Mouse (Mus musculus): ENCODE measurements around the gene Fsd2. TPM values are rescaled to one million over a fixed set of nuclear protein-coding genes. Genes with fewer than 3 reads are reported as not detected.

The Fsd2 gene
- polyA plus RNA-seq, 1 experiment from 2014 or later, result 0.09 TPM

GRCm38 (mm10) chr7:81536478-81536877 lies 30.3 kb downstream of the Fsd2 start:
- Histone ChIP-seq H3K4me1 (replicated peaks) (peaks cover 7% of the 10 kb centered on the region; the same call in 1 of the 2 replicates), H3K4me2 (no peak overlapping the region), H3K36me3 (peaks cover 45% of the 10 kb centered on the region), H3K9me3 (no peaks in the 10 kb centered on the region; the same call in 1 of the 2 replicates), H3K27me3 (no peaks in the 10 kb centered on the region), H3K27ac (no peak overlapping the region), H3K4me3 (no peak overlapping the region), H3K9ac (no peak overlapping the region)
- no peak for ATAC-seq (ENCODE audit: low FRiP score)
- WGBS, result 93% methylated on average over 4 of the region's 4 CpGs

- Histone ChIP-seq H3K27me3 (no peaks in the 10 kb centered on the region), H3K9ac (no peak overlapping the region), H3K9me3 (no peaks in the 10 kb centered on the region; the same call in 1 of the 2 replicates), H3K4me2 (no peak overlapping the region), H3K36me3 (peaks cover 85% of the 10 kb centered on the region), H3K4me1 (replicated peaks) (0 out of 2 replicates have a peak, but pooled peaks cover 3% of the 10 kb centered on the region), H3K4me3 (no peak overlapping the region), H3K27ac (no peak overlapping the region)
- ATAC-seq (ENCODE audit: low FRiP score), result no peak
- WGBS, result 96% methylated on average over 1 of the region's 1 CpGs
Measured at GRCm38 (mm10) chr7:81531462-81531861, 35.3 kb downstream of the Fsd2 start.

GRCm38 (mm10) chr7:81528918-81529317 lies 37.8 kb downstream of the Fsd2 start:
- no peaks in the 10 kb centered on the region; the same call in 1 of the 2 replicates for H3K9me3 ChIP-seq
- H3K4me3 ChIP-seq, result no peak overlapping the region
- no peak overlapping the region for H3K4me2 ChIP-seq

GRCm38 (mm10) chr7:81523663-81524017 lies 43.1 kb downstream of the Fsd2 start:
- peak overlapping the region; percentile 97 for H3K27ac ChIP-seq
- peak overlapping the region; percentile 58 for H3K4me3 ChIP-seq
- H3K9ac ChIP-seq, result peak overlapping the region; percentile 81
- no peak; the same call in 1 of the 2 replicates for ATAC-seq (ENCODE audit: low FRiP score)
- no peaks in the 10 kb centered on the region for H3K27me3 ChIP-seq
- H3K36me3 ChIP-seq, result peaks cover 20% of the 10 kb centered on the region
- WGBS, result 14% methylated on average over 13 of the region's 13 CpGs
- no peaks in the 10 kb centered on the region for H3K9me3 ChIP-seq
- H3K4me1 ChIP-seq (replicated peaks), result peaks cover 26% of the 10 kb centered on the region
- H3K4me2 ChIP-seq, result peak overlapping the region; percentile 64

More at GRCm38 (mm10) chr7:81528918-81529317, 37.8 kb downstream of the Fsd2 start:
- Histone ChIP-seq H3K27ac (no peak overlapping the region), H3K27me3 (no peaks in the 10 kb centered on the region), H3K9ac (no peak overlapping the region), H3K4me1 (replicated peaks) (peaks cover 19% of the 10 kb centered on the region), H3K36me3 (peaks cover 71% of the 10 kb centered on the region)
- ATAC-seq (ENCODE audit: low FRiP score), result no peak
- WGBS, result 96% methylated on average over 8 of the region's 8 CpGs

GRCm38 (mm10) chr7:81523008-81523662 lies 43.6 kb downstream of the Fsd2 start:
- Histone ChIP-seq H3K9me3 (no peaks in the 10 kb centered on the region), H3K4me1 (replicated peaks) (peaks cover 26% of the 10 kb centered on the region), H3K27ac (peak overlapping the region; percentile 97), H3K9ac (peak overlapping the region; percentile 81), H3K4me2 (peak overlapping the region; percentile 64), H3K4me3 (peak overlapping the region; percentile 58), H3K36me3 (peaks cover 15% of the 10 kb centered on the region), H3K27me3 (no peaks in the 10 kb centered on the region)
- under 1% methylated on average over 31 of the region's 31 CpGs for WGBS
- peak; percentile 99 for ATAC-seq (ENCODE audit: low FRiP score)

DNA sequence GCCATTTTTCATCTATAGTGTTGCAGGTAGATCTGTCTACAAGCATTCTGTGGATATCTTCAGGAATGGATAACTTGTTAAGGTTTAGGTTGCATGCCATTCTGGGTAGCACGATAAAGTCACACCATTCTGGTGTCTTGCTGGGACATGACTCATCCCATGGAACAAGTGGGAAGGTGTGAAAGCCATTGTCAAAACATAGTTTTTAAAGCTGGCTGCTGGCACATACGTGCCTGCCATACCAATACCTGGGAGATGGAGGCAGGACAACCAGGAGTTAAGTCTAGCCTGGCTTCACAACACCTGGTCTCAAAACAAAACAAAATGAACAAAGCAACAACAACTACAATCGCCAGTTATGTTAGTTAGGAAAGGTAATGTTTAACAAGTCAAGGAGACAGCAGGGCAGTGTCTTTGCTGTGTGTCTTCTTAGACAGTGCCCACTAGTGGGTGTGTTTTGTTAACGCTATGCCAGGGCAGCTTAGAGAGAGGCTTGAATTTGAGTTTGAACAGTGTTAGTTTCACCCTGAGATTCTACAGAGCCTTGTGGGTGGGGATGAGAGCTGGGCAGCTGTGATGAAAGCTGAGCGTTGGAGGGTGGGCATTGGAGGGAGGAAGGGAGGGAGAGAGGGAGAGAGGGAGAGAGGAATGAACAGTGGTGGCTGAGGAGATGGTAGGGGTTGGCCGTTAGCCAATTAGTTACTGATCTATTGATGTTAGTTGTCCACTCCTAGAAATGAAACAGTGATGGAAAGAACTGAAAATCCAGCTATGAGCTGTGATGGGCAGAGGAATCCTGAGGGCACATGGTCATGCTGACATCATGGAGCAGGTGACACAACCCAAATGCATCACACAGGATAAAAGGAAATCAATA lies 50.4 kb downstream of the Fsd2 start:
- Histone ChIP-seq H3K36me3 (no peaks in the 10 kb centered on the region), H3K27me3 (no peaks in the 10 kb centered on the region), H3K9me3 (no peaks in the 10 kb centered on the region), H3K9ac (no peak overlapping the region), H3K27ac (no peak overlapping the region), H3K4me2 (no peak overlapping the region), H3K4me1 (replicated peaks) (no peaks in the 10 kb centered on the region), H3K4me3 (no peak overlapping the region)
- no peak for ATAC-seq (ENCODE audit: low FRiP score)
- 70% methylated on average over 6 of the region's 6 CpGs for WGBS

DNA sequence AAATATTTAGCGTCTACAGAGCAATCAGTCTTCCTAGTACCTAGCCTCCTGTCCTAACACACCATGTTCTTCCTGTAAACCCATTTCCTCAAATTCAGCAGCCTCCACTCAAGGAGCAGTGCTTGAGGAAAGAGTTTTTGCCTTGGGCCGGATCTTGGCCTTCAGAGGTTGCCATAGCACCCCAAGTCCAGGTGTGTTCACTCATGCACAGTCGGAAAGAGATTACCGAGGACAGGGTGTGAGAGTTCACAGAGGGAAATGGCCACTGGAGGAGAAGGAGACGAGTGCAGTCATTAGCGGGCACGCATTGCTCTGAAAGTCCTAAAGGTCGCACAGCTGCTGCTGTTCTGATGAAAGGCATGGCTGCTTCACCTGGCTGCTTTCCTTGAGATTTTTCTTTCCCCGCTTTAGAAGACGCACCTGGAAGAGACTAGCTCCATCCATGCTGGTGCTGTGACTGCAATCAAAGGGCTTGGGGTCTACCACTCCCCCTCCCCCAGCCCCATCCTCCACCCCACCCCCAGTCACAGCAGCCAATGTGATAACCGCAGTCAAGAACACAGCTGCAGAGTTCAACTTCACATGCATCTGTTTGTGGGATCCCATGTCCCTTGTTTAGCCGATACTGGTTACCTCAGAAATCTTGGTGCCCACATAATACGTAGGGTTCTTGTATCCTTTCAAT lies 51.7 kb downstream of the Fsd2 start:
- no peaks in the 10 kb centered on the region for H3K36me3 ChIP-seq
- no peak for ATAC-seq (ENCODE audit: low FRiP score)
- H3K4me3 ChIP-seq, result no peak overlapping the region
- no peaks in the 10 kb centered on the region for H3K4me1 ChIP-seq (replicated peaks)
- no peak overlapping the region for H3K4me2 ChIP-seq
- H3K27me3 ChIP-seq, result no peaks in the 10 kb centered on the region
- no peak overlapping the region for H3K9ac ChIP-seq
- H3K9me3 ChIP-seq, result no peaks in the 10 kb centered on the region
- H3K27ac ChIP-seq, result no peak overlapping the region
- 62% methylated on average over 13 of the region's 13 CpGs for WGBS

DNA sequence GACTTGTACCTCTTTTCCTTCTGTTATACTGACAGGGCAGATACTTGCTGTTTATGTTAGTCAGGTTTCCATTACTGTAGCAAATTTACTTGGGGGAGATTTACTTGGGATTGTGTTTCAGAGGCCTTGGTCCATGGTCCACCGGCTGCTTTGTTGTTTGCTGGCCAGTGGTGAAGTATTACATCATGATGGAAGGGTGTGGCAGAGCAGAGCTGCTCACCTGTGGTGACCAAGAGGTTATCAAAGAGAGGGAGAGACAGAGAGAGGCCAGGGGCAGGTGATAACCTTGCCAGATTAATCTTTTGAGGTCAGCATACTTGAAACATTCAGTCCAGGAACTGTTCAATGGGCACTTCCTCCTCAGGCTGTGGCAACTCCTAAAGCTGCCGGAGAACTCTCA lies 65.7 kb downstream of the Fsd2 start:
- H3K4me2 ChIP-seq, result no peak overlapping the region
- no peaks in the 10 kb centered on the region for H3K4me1 ChIP-seq (replicated peaks)
- H3K9ac ChIP-seq, result no peak overlapping the region
- no peak overlapping the region for H3K4me3 ChIP-seq
- no peaks in the 10 kb centered on the region for H3K9me3 ChIP-seq
- no peak overlapping the region for H3K27ac ChIP-seq
- WGBS, result 83% methylated on average over 2 of the region's 2 CpGs
- H3K36me3 ChIP-seq, result no peaks in the 10 kb centered on the region
- no peak for ATAC-seq (ENCODE audit: low FRiP score)
- no peaks in the 10 kb centered on the region; the same call in 1 of the 2 replicates for H3K27me3 ChIP-seq

- Histone ChIP-seq H3K27me3 (peaks cover 4% of the 10 kb centered on the region), H3K9me3 (no peaks in the 10 kb centered on the region), H3K4me1 (replicated peaks) (no peaks in the 10 kb centered on the region; the same call in 1 of the 2 replicates), H3K36me3 (no peaks in the 10 kb centered on the region), H3K9ac (no peak within 1 kb of the TSS), H3K4me2 (no peak within 1 kb of the TSS), H3K27ac (no peak within 1 kb of the TSS), H3K4me3 (no peak within 1 kb of the TSS)
- WGBS, result 71% methylated on average over 7 of the region's 7 CpGs
- no peak for ATAC-seq (ENCODE audit: low FRiP score)
Measured at GRCm38 (mm10) chr7:81498181-81498580, 68.6 kb downstream of the Fsd2 start, which contains the start of gene BC048679. TSS of gene BC048679 (minus strand) at chr7:81498281.

DNA sequence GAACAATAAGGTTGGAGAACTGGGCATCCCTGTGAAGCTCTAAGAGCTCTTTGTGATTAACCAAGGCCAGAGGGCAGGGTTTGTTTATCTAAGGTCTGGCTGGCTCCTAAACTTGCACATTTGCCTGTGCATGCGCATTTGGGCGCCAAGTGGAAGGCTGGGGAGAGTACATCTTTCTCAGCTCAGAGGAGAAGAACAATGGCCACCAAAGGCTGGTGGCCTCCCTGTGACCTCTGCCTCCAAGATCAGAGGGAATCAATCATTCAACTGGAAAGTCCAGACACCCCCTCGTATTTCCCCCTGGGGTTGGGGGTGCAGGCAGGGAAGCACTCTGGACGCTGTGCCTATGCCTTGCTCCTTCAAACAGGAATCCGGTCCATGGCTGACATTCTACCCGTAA lies 69.6 kb downstream of the Fsd2 start:
- H3K27me3 ChIP-seq, result peaks cover 4% of the 10 kb centered on the region
- H3K9ac ChIP-seq, result no peak overlapping the region
- ATAC-seq (ENCODE audit: low FRiP score), result no peak
- no peak overlapping the region for H3K4me3 ChIP-seq
- peaks cover 8% of the 10 kb centered on the region for H3K4me1 ChIP-seq (replicated peaks)
- H3K9me3 ChIP-seq, result no peaks in the 10 kb centered on the region
- H3K4me2 ChIP-seq, result no peak overlapping the region
- H3K27ac ChIP-seq, result no peak overlapping the region
- no peaks in the 10 kb centered on the region for H3K36me3 ChIP-seq
- 10% methylated on average over 6 of the region's 6 CpGs for WGBS

DNA sequence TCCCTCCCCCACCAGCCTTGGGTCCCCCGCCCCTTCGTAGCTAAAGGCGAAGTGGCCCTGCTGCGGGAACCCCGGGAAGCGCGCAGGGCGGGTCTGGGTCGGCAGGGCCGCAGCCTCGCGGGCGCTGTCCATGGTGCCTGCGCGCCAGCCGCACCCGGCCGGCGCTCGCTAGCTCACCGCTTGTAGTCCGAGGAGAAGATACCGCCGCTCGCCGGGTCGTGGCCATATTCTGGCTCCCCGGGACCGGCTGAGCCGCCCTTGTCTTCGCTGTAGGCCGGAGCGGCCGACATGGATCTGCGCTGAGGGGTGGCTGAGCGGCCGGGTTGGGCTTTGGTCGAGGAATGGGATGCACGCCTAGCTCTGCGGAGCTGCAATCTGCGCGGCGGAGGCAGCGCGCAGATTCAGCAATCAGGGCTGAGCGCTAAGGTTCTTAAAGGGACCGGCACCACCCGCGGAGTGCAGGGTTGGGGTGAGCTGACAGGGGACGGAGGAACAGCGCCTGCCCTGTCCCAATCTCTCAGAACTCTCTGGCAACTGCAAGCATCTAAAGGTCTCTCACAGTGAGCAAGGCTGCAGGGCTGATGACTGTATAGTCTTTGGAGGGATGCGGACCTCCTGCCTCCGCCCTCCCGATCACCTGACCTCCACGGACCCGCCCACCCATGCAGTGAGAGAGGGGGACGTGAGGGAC lies 73.3 kb downstream of the Fsd2 start, which contains the start of gene Ap3b2:
Gene Ap3b2 (minus strand): TSS at position 595 of the 691 bp plus-strand sequence.
- ATAC-seq (ENCODE audit: low FRiP score), result peak; percentile 95
- no peaks in the 10 kb centered on the region for H3K36me3 ChIP-seq
- H3K27me3 ChIP-seq, result peaks cover 4% of the 10 kb centered on the region
- H3K4me2 ChIP-seq, result peak within 1 kb of the TSS; percentile 63
- H3K4me1 ChIP-seq (replicated peaks), result peaks cover 28% of the 10 kb centered on the region
- H3K9me3 ChIP-seq, result no peaks in the 10 kb centered on the region
- WGBS, result under 1% methylated on average over 55 of the region's 57 CpGs
- H3K27ac ChIP-seq, result peak within 1 kb of the TSS; percentile 97
- H3K4me3 ChIP-seq, result peak within 1 kb of the TSS; percentile 83
- H3K9ac ChIP-seq, result peak within 1 kb of the TSS; percentile 88
